Mouse (Mus musculus): ENCODE data around the gene Sdcbp2.

GRCm38 (mm10) chr2:151536618-151536974, 35.8 kb upstream of the Sdcbp2 start:
- TF ChIP-seq CTCF (IDR thresholded peaks at IDR 0.05; ENCODE audit: insufficient read depth, low read length) (no peak), POLR2A (IDR thresholded peaks at IDR 0.05; ENCODE audit: borderline replicate concordance, extremely low read depth, low read depth, low read length) (no peak)
